Mouse (Mus musculus) lung, embryonic 15.5 days (tissue): Measurements from ENCODE around the gene Ttc17. TPM values are rescaled to one million over a fixed set of nuclear protein-coding genes. Genes with fewer than 3 reads are reported as not detected.

ENCODE experiments used
- ATAC-seq: fragments of 200-750 bp; cut with Nextera tagmentation; 2 replicates; pipeline ENCODE4 v1.8.0; 2017; ENCODE audit warnings: moderate number of reproducible peaks, borderline replicate concordance; ENCODE audit not compliant: low FRiP score, low TSS enrichment; ENCODE audit errors: extremely low read depth
- H3K27ac ChIP-seq: fragments of 300-500 bp; sonication (generic); 2 replicates; pipeline ENCODE4 v1.5.1; 2015; ENCODE audit warnings: moderate library complexity, mild to moderate bottlenecking, inconsistent platforms
- H3K27me3 ChIP-seq: fragments of 300-500 bp; sonication (generic); 2 replicates; pipeline ENCODE4 v1.6.1; 2015; ENCODE audit warnings: inconsistent platforms
- H3K36me3 ChIP-seq: fragments of 300-500 bp; sonication (generic); 2 replicates; pipeline ENCODE4 v1.6.1; 2015; ENCODE audit warnings: inconsistent platforms
- H3K4me1 ChIP-seq: fragments of 300-500 bp; sonication (generic); 2 replicates; pipeline ENCODE4 v1.6.1; 2015; ENCODE audit warnings: inconsistent platforms
- H3K4me2 ChIP-seq: fragments of 300-500 bp; sonication (generic); 2 replicates; pipeline ENCODE4 v1.6.1; 2015; ENCODE audit warnings: inconsistent platforms, mild to moderate bottlenecking, moderate library complexity
- H3K4me3 ChIP-seq: fragments of 300-500 bp; sonication (generic); 2 replicates; pipeline ENCODE4 v1.5.1; 2015; ENCODE audit warnings: mild to moderate bottlenecking, inconsistent platforms
- H3K9ac ChIP-seq: fragments of 300-500 bp; sonication (generic); 2 replicates; pipeline ENCODE4 v1.6.1; 2015; ENCODE audit warnings: inconsistent platforms
- H3K9me3 ChIP-seq: fragments of 300-500 bp; sonication (generic); 2 replicates; pipeline ENCODE4 v1.6.1; 2016; ENCODE audit warnings: inconsistent platforms
- WGBS: fragments of 180-500 bp; shearing (Covaris S2); methylation state at CpG from one replicate; pipeline ENCODE4 v1.1.7; 2015; 5-methylcytosine and 5-hydroxymethylcytosine counted together
- polyA plus RNA-seq: library from polyadenylated mRNA; unstranded; fragments of >200 nt; fragmentation: Nextera tagmentation; extraction: Ambion mirVana; gene quantifications from 2 replicates; pipeline ENCODE4 v1.2.1, GENCODE M21; 2015

Gene Ttc17
- polyA plus RNA-seq, 1 experiment from 2014 or later: 20.6 TPM

- peaks cover 58% of the 10 kb centered on the region for H3K36me3 ChIP-seq
- no peak overlapping the region for H3K27ac ChIP-seq
- no peak overlapping the region for H3K4me3 ChIP-seq
- no peak for ATAC-seq
- H3K9me3 ChIP-seq: no peaks in the 10 kb centered on the region
- H3K4me2 ChIP-seq: no peak overlapping the region
- WGBS: 82% methylated on average over 6 of the region's 6 CpGs
- no peaks in the 10 kb centered on the region for H3K27me3 ChIP-seq
- H3K4me1 ChIP-seq: no peaks in the 10 kb centered on the region
- H3K9ac ChIP-seq: no peak overlapping the region
Measured at GRCm38 (mm10) chr2:94371093-94371492, 35.4 kb downstream of the Ttc17 start.

GRCm38 (mm10) chr2:94363821-94364220 is 42.7 kb downstream of the Ttc17 start:
- 89% methylated on average over 6 of the region's 6 CpGs for WGBS

GRCm38 (mm10) chr2:94360398-94360973 is 46.0 kb downstream of the Ttc17 start:
- H3K4me3 ChIP-seq: no peak overlapping the region
- no peak for ATAC-seq
- no peak overlapping the region for H3K4me2 ChIP-seq
- H3K27ac ChIP-seq: no peak overlapping the region
- 61% methylated on average over 4 of the region's 4 CpGs for WGBS
- H3K27me3 ChIP-seq: no peaks in the 10 kb centered on the region
- H3K4me1 ChIP-seq: no peaks in the 10 kb centered on the region
- H3K9me3 ChIP-seq: no peaks in the 10 kb centered on the region
- peaks cover 77% of the 10 kb centered on the region for H3K36me3 ChIP-seq
- no peak overlapping the region for H3K9ac ChIP-seq

More at GRCm38 (mm10) chr2:94363821-94364220, 42.7 kb downstream of the Ttc17 start:
- H3K9me3 ChIP-seq: no peaks in the 10 kb centered on the region
- no peaks in the 10 kb centered on the region for H3K4me1 ChIP-seq
- H3K9ac ChIP-seq: no peak overlapping the region
- H3K27me3 ChIP-seq: no peaks in the 10 kb centered on the region
- no peak overlapping the region for H3K4me2 ChIP-seq
- ATAC-seq: no peak
- no peak overlapping the region for H3K4me3 ChIP-seq
- H3K27ac ChIP-seq: no peak overlapping the region
- peaks cover 63% of the 10 kb centered on the region for H3K36me3 ChIP-seq

- Histone ChIP-seq H3K36me3 (no peaks in the 10 kb centered on the region), H3K27ac (peak overlapping the region; percentile 53), H3K9me3 (no peaks in the 10 kb centered on the region), H3K4me2 (no peak overlapping the region), H3K27me3 (no peaks in the 10 kb centered on the region), H3K4me3 (no peak overlapping the region), H3K9ac (no peak overlapping the region), H3K4me1 (peaks cover 3% of the 10 kb centered on the region; the same call in 1 of the 2 replicates)
- WGBS: 29% methylated on average over 6 of the region's 6 CpGs
- no peak for ATAC-seq
Measured at GRCm38 (mm10) chr2:94348165-94348591, 58.3 kb downstream of the Ttc17 start.

- Histone ChIP-seq H3K36me3 (0 out of 2 replicates have a peak, but pooled peaks cover 4% of the 10 kb centered on the region), H3K4me1 (peaks cover 3% of the 10 kb centered on the region; the same call in 1 of the 2 replicates), H3K4me2 (no peak overlapping the region), H3K27ac (no peak overlapping the region), H3K4me3 (no peak overlapping the region), H3K27me3 (no peaks in the 10 kb centered on the region), H3K9me3 (no peaks in the 10 kb centered on the region), H3K9ac (no peak overlapping the region)
- WGBS: 81% methylated on average over 5 of the region's 5 CpGs
- no peak for ATAC-seq
Measured at GRCm38 (mm10) chr2:94346746-94347145, 59.7 kb downstream of the Ttc17 start.

GRCm38 (mm10) chr2:94344624-94345023 is 61.9 kb downstream of the Ttc17 start:
- H3K27ac ChIP-seq: no peak overlapping the region
- peaks cover 9% of the 10 kb centered on the region; the same call in 1 of the 2 replicates for H3K36me3 ChIP-seq
- H3K4me2 ChIP-seq: no peak overlapping the region
- no peak overlapping the region for H3K9ac ChIP-seq
- no peaks in the 10 kb centered on the region for H3K27me3 ChIP-seq
- no peaks in the 10 kb centered on the region for H3K9me3 ChIP-seq
- H3K4me3 ChIP-seq: no peak overlapping the region
- no peak for ATAC-seq
- peaks cover 3% of the 10 kb centered on the region; the same call in 1 of the 2 replicates for H3K4me1 ChIP-seq
- WGBS: 95% methylated on average over 4 of the region's 4 CpGs

- H3K4me3 ChIP-seq: no peak overlapping the region
- no peak overlapping the region for H3K4me2 ChIP-seq
- no peak for ATAC-seq
- H3K9ac ChIP-seq: no peak overlapping the region
- peaks cover 9% of the 10 kb centered on the region; the same call in 1 of the 2 replicates for H3K36me3 ChIP-seq
- H3K27ac ChIP-seq: no peak overlapping the region
- 88% methylated on average over 12 of the region's 12 CpGs for WGBS
- H3K9me3 ChIP-seq: no peaks in the 10 kb centered on the region
- no peaks in the 10 kb centered on the region for H3K27me3 ChIP-seq
- peaks cover 3% of the 10 kb centered on the region; the same call in 1 of the 2 replicates for H3K4me1 ChIP-seq
Measured at GRCm38 (mm10) chr2:94343290-94344285, 62.9 kb downstream of the Ttc17 start.

- Histone ChIP-seq H3K36me3 (peaks cover 15% of the 10 kb centered on the region; the same call in 1 of the 2 replicates), H3K27ac (no peak overlapping the region), H3K9ac (no peak overlapping the region), H3K4me3 (no peak overlapping the region), H3K4me1 (no peaks in the 10 kb centered on the region), H3K9me3 (no peaks in the 10 kb centered on the region), H3K4me2 (no peak overlapping the region), H3K27me3 (no peaks in the 10 kb centered on the region)
- ATAC-seq: no peak
- WGBS: 83% methylated on average over 1 of the region's 1 CpGs
Measured at GRCm38 (mm10) chr2:94340769-94341168, 65.7 kb downstream of the Ttc17 start.

GRCm38 (mm10) chr2:94339495-94339894 is 67.0 kb downstream of the Ttc17 start:
- Histone ChIP-seq H3K9ac (no peak overlapping the region), H3K4me2 (no peak overlapping the region), H3K9me3 (no peaks in the 10 kb centered on the region), H3K36me3 (peaks cover 15% of the 10 kb centered on the region; the same call in 1 of the 2 replicates), H3K27me3 (no peaks in the 10 kb centered on the region), H3K4me3 (no peak overlapping the region), H3K4me1 (no peaks in the 10 kb centered on the region), H3K27ac (no peak overlapping the region)
- WGBS: 84% methylated on average over 5 of the region's 5 CpGs
- ATAC-seq: no peak

- Histone ChIP-seq H3K9me3 (no peaks in the 10 kb centered on the region), H3K27me3 (no peaks in the 10 kb centered on the region), H3K9ac (no peak overlapping the region), H3K27ac (no peak overlapping the region), H3K36me3 (peaks cover 25% of the 10 kb centered on the region; the same call in 1 of the 2 replicates), H3K4me3 (no peak overlapping the region), H3K4me2 (no peak overlapping the region), H3K4me1 (no peaks in the 10 kb centered on the region)
- no peak for ATAC-seq
- WGBS: 92% methylated on average over 9 of the region's 9 CpGs
Measured at GRCm38 (mm10) chr2:94336336-94336735, 70.2 kb downstream of the Ttc17 start.

- Histone ChIP-seq H3K4me1 (no peaks in the 10 kb centered on the region), H3K27me3 (no peaks in the 10 kb centered on the region), H3K36me3 (peaks cover 24% of the 10 kb centered on the region; the same call in 1 of the 2 replicates), H3K4me2 (no peak overlapping the region), H3K4me3 (no peak overlapping the region), H3K9me3 (no peaks in the 10 kb centered on the region), H3K27ac (0 out of 2 replicates have a peak overlapping the region, but pooled peaks have one; percentile 24), H3K9ac (no peak overlapping the region)
- 54% methylated on average over 2 of the region's 2 CpGs for WGBS
- no peak for ATAC-seq
Measured at GRCm38 (mm10) chr2:94334742-94335046, 71.8 kb downstream of the Ttc17 start.
